Mouse (Mus musculus): ENCODE results near the gene Flad1.

The Flad1 gene

GRCm38 (mm10) chr3:89425876-89426275 lies 14.2 kb upstream of the Flad1 start:
- no peak for DNase-seq (ENCODE audit: low read depth, low spot score)

GRCm38 (mm10) chr3:89425141-89425525 lies 13.5 kb upstream of the Flad1 start:
- DNase-seq (ENCODE audit: low read depth, low spot score), result no peak

- no peak for DNase-seq (ENCODE audit: low read depth, low spot score)
Observed at GRCm38 (mm10) chr3:89424416-89425140, 12.9 kb upstream of the Flad1 start.

- DNase-seq (ENCODE audit: low read depth, low spot score), result no peak
Observed at GRCm38 (mm10) chr3:89422556-89423205, 11.0 kb upstream of the Flad1 start.

GRCm38 (mm10) chr3:89421810-89422473 lies 10.3 kb upstream of the Flad1 start:
- DNase-seq (ENCODE audit: low read depth, low spot score), result no peak

- no peak for DNase-seq (ENCODE audit: low read depth, low spot score)
Observed at GRCm38 (mm10) chr3:89421002-89421774, 9.5 kb upstream of the Flad1 start.

GRCm38 (mm10) chr3:89420421-89420820 lies 8.8 kb upstream of the Flad1 start:
- no peak for DNase-seq (ENCODE audit: low read depth, low spot score)

- DNase-seq (ENCODE audit: low read depth, low spot score), result no peak
Observed at GRCm38 (mm10) chr3:89419981-89420380, 8.3 kb upstream of the Flad1 start.

GRCm38 (mm10) chr3:89419571-89419970 lies 7.9 kb upstream of the Flad1 start:
- no peak for DNase-seq (ENCODE audit: low read depth, low spot score)

GRCm38 (mm10) chr3:89418861-89419250 lies 7.2 kb upstream of the Flad1 start:
- no peak for DNase-seq (ENCODE audit: low read depth, low spot score)

GRCm38 (mm10) chr3:89418170-89418860 lies 6.6 kb upstream of the Flad1 start, which contains the start of the genes Cks1b and Shc1:
Cks1b (minus strand) TSS chr3:89418383.
Shc1 (plus strand) TSS chr3:89418443.
- peak; percentile 95 for DNase-seq (ENCODE audit: low read depth, low spot score)

GRCm38 (mm10) chr3:89417840-89418169 lies 6.1 kb upstream of the Flad1 start:
- peak; percentile 80 for DNase-seq (ENCODE audit: low read depth, low spot score)

GRCm38 (mm10) chr3:89417131-89417530 lies 5.5 kb upstream of the Flad1 start:
- no peak for DNase-seq (ENCODE audit: low read depth, low spot score)

GRCm38 (mm10) chr3:89416158-89416557 lies 4.5 kb upstream of the Flad1 start:
- no peak for DNase-seq (ENCODE audit: low read depth, low spot score)

- DNase-seq (ENCODE audit: low read depth, low spot score), result no peak
Observed at GRCm38 (mm10) chr3:89410864-89411263, 806 bp downstream of the Flad1 start.

- no peak for DNase-seq (ENCODE audit: low read depth, low spot score)
Observed at GRCm38 (mm10) chr3:89409701-89410100, 2.0 kb downstream of the Flad1 start.

- DNase-seq (ENCODE audit: low read depth, low spot score), result no peak
Observed at GRCm38 (mm10) chr3:89408448-89408847, 3.2 kb downstream of the Flad1 start.

- no peak for DNase-seq (ENCODE audit: low read depth, low spot score)
Observed at GRCm38 (mm10) chr3:89406887-89407286, 4.8 kb downstream of the Flad1 start.

GRCm38 (mm10) chr3:89402693-89403092 lies 9.0 kb downstream of the Flad1 start, which contains the start of gene Lenep:
Lenep (minus strand) TSS chr3:89402793.
- DNase-seq (ENCODE audit: low read depth, low spot score), result no peak

- no peak for DNase-seq (ENCODE audit: low read depth, low spot score)
Observed at GRCm38 (mm10) chr3:89401329-89401728, 10.3 kb downstream of the Flad1 start.

GRCm38 (mm10) chr3:89396654-89397005 lies 15.0 kb downstream of the Flad1 start:
- DNase-seq (ENCODE audit: low read depth, low spot score), result no peak
